Mouse (Mus musculus) lung, adult 2 months (tissue): ENCODE data around the gene Cst6.

Experiments
- CTCF ChIP-seq: fragments of 200-500 bp; IDR thresholded peaks from 2 replicates; pipeline ENCODE4 v1.5.1; 2011; ENCODE audit warnings: mild to moderate bottlenecking, low read length, control low read depth; ENCODE audit not compliant: insufficient read depth
- POLR2A ChIP-seq: fragments of 200-500 bp; IDR thresholded peaks from 2 replicates; pipeline ENCODE4 v1.6.1; 2011; ENCODE audit warnings: low read depth, mild to moderate bottlenecking, control low read depth, low read length, borderline replicate concordance; ENCODE audit errors: extremely low read depth

GRCm38 (mm10) chr19:5345297-5346131, 3.9 kb downstream of the Cst6 start:
- TF ChIP-seq CTCF (no peak), POLR2A (no peak)
